Mouse (Mus musculus) kidney, embryonic 16.5 days (tissue): ENCODE results near the gene Hcfc2. TPM values are rescaled to one million over a fixed set of nuclear protein-coding genes. Genes with fewer than 3 reads are reported as not detected.
A peak's percentile ranks its signal among the peaks of the same experiment; 100 is the strongest.

Source experiments
- ATAC-seq: fragments of 200-750 bp; cut with Nextera tagmentation; 2 replicates; pipeline ENCODE4 v1.8.0; 2017; ENCODE audit warnings: moderate TSS enrichment; ENCODE audit not compliant: low FRiP score, low TSS enrichment
- H3K27ac ChIP-seq: fragments of 300-500 bp; sonication (generic); 2 replicates; pipeline ENCODE4 v1.5.1; 2014; ENCODE audit warnings: low read length
- H3K27me3 ChIP-seq: fragments of 300-500 bp; sonication (generic); 2 replicates; pipeline ENCODE4 v1.6.1; 2014; ENCODE audit warnings: low read length, control low read depth, mixed read lengths; ENCODE audit not compliant: insufficient read depth
- H3K36me3 ChIP-seq: fragments of 300-500 bp; sonication (generic); 2 replicates; pipeline ENCODE4 v1.6.1; 2014; ENCODE audit warnings: low read length, control low read depth, mixed read lengths; ENCODE audit not compliant: insufficient read depth
- H3K4me1 ChIP-seq: fragments of 300-500 bp; sonication (generic); 2 replicates; pipeline ENCODE4 v1.6.1; 2014; ENCODE audit warnings: low read length, control low read depth, mixed read lengths; ENCODE audit not compliant: insufficient read depth
- H3K4me2 ChIP-seq: fragments of 300-500 bp; sonication (generic); replicated peaks from 2 replicates; pipeline ENCODE4 v1.6.1; 2014; ENCODE audit warnings: low read depth, low read length
- H3K4me3 ChIP-seq: fragments of 300-500 bp; sonication (generic); 2 replicates; pipeline ENCODE4 v1.5.1; 2014; ENCODE audit warnings: mild to moderate bottlenecking, low read length
- H3K9ac ChIP-seq: fragments of 300-500 bp; sonication (generic); replicated peaks from 2 replicates; pipeline ENCODE4 v1.6.1; 2014; ENCODE audit warnings: low read length
- H3K9me3 ChIP-seq: fragments of 300-500 bp; sonication (generic); 2 replicates; pipeline ENCODE4 v1.6.1; 2016; ENCODE audit warnings: low read length, control low read depth
- WGBS: fragments of 180-500 bp; shearing (Covaris S2); extraction: QIAGEN DNeasy Blood & Tissue Kit; methylation state at CpG from one replicate; pipeline ENCODE4 v1.1.7; 2014; 5-methylcytosine and 5-hydroxymethylcytosine counted together
- polyA plus RNA-seq: library from polyadenylated mRNA; unstranded; fragments of >200 nt; fragmentation: Nextera tagmentation; extraction: Ambion mirVana; gene quantifications from 2 replicates; pipeline ENCODE4 v1.2.1, GENCODE M21; 2015

Hcfc2 gene
- polyA plus RNA-seq, 1 experiment from 2014 or later = 30.4 TPM

- peaks cover 75% of the 10 kb centered on the region for H3K36me3 ChIP-seq
- ATAC-seq = no peak
- H3K4me1 ChIP-seq = no peaks in the 10 kb centered on the region
These were observed 54.8 kb downstream of the Hcfc2 start for GRCm38 (mm10) chr10:82750778-82751177.

GRCm38 (mm10) chr10:82752921-82753320 is 57.0 kb downstream of the Hcfc2 start:
- H3K4me2 ChIP-seq = no peak overlapping the region
- H3K9me3 ChIP-seq = no peaks in the 10 kb centered on the region
- WGBS = 90% methylated on average over 3 of the region's 3 CpGs
- no peak overlapping the region for H3K4me3 ChIP-seq
- no peaks in the 10 kb centered on the region for H3K27me3 ChIP-seq
- H3K9ac ChIP-seq = no peak overlapping the region
- ATAC-seq = no peak
- H3K4me1 ChIP-seq = no peaks in the 10 kb centered on the region
- H3K36me3 ChIP-seq = peaks cover 85% of the 10 kb centered on the region
- H3K27ac ChIP-seq = no peak overlapping the region

More at GRCm38 (mm10) chr10:82750778-82751177, 54.8 kb downstream of the Hcfc2 start:
- WGBS = 90% methylated on average over 6 of the region's 6 CpGs
- Histone ChIP-seq H3K4me2 (no peak overlapping the region), H3K27ac (no peak overlapping the region), H3K27me3 (no peaks in the 10 kb centered on the region), H3K9me3 (no peaks in the 10 kb centered on the region), H3K4me3 (no peak overlapping the region), H3K9ac (no peak overlapping the region)

- no peaks in the 10 kb centered on the region for H3K9me3 ChIP-seq
- 100% methylated on average over 1 of the region's 1 CpGs for WGBS
- no peaks in the 10 kb centered on the region for H3K27me3 ChIP-seq
- no peaks in the 10 kb centered on the region for H3K4me1 ChIP-seq
- H3K36me3 ChIP-seq = peaks cover 89% of the 10 kb centered on the region
- H3K9ac ChIP-seq = no peak overlapping the region
- ATAC-seq = no peak
- H3K27ac ChIP-seq = no peak overlapping the region
- no peak overlapping the region for H3K4me3 ChIP-seq
- H3K4me2 ChIP-seq = no peak overlapping the region
These were observed 58.7 kb downstream of the Hcfc2 start for GRCm38 (mm10) chr10:82754642-82755041.

- no peaks in the 10 kb centered on the region for H3K9me3 ChIP-seq
- peaks cover 93% of the 10 kb centered on the region for H3K36me3 ChIP-seq
- no peak overlapping the region for H3K4me3 ChIP-seq
- 97% methylated on average over 11 of the region's 11 CpGs for WGBS
- H3K4me1 ChIP-seq = peaks cover 5% of the 10 kb centered on the region; the same call in 1 of the 2 replicates
- no peaks in the 10 kb centered on the region for H3K27me3 ChIP-seq
- no peak overlapping the region for H3K27ac ChIP-seq
- H3K4me2 ChIP-seq = no peak overlapping the region
- no peak overlapping the region for H3K9ac ChIP-seq
- no peak for ATAC-seq
These were observed 59.4 kb downstream of the Hcfc2 start for GRCm38 (mm10) chr10:82755213-82755890.

- 89% methylated on average over 9 of the region's 9 CpGs for WGBS
- H3K27me3 ChIP-seq = no peaks in the 10 kb centered on the region
- ATAC-seq = no peak
- H3K4me2 ChIP-seq = no peak overlapping the region
- H3K9ac ChIP-seq = no peak overlapping the region
- H3K4me3 ChIP-seq = no peak overlapping the region
- H3K9me3 ChIP-seq = no peaks in the 10 kb centered on the region
- H3K36me3 ChIP-seq = peaks cover 92% of the 10 kb centered on the region
- peaks cover 16% of the 10 kb centered on the region for H3K4me1 ChIP-seq
- H3K27ac ChIP-seq = no peak overlapping the region
These were observed 60.5 kb downstream of the Hcfc2 start for GRCm38 (mm10) chr10:82756466-82756865.

GRCm38 (mm10) chr10:82757341-82757740 is 61.4 kb downstream of the Hcfc2 start:
- peaks cover 84% of the 10 kb centered on the region for H3K36me3 ChIP-seq
- WGBS = 58% methylated on average over 9 of the region's 9 CpGs
- H3K9me3 ChIP-seq = no peaks in the 10 kb centered on the region
- no peak for ATAC-seq
- H3K4me2 ChIP-seq = no peak overlapping the region
- H3K27ac ChIP-seq = no peak overlapping the region
- peaks cover 21% of the 10 kb centered on the region for H3K4me1 ChIP-seq
- H3K27me3 ChIP-seq = no peaks in the 10 kb centered on the region
- H3K4me3 ChIP-seq = no peak overlapping the region
- no peak overlapping the region for H3K9ac ChIP-seq

GRCm38 (mm10) chr10:82758368-82758767 is 62.4 kb downstream of the Hcfc2 start:
- Histone ChIP-seq H3K4me1 (peaks cover 26% of the 10 kb centered on the region), H3K9me3 (no peaks in the 10 kb centered on the region), H3K4me3 (no peak overlapping the region), H3K27ac (no peak overlapping the region), H3K4me2 (no peak overlapping the region), H3K27me3 (no peaks in the 10 kb centered on the region), H3K9ac (no peak overlapping the region), H3K36me3 (peaks cover 74% of the 10 kb centered on the region)
- ATAC-seq = no peak
- 79% methylated on average over 6 of the region's 6 CpGs for WGBS

- ATAC-seq = no peak
- H3K9me3 ChIP-seq = no peaks in the 10 kb centered on the region
- peaks cover 70% of the 10 kb centered on the region for H3K36me3 ChIP-seq
- H3K27ac ChIP-seq = no peak overlapping the region
- no peak overlapping the region for H3K4me3 ChIP-seq
- 97% methylated on average over 3 of the region's 3 CpGs for WGBS
- no peak overlapping the region for H3K4me2 ChIP-seq
- peaks cover 26% of the 10 kb centered on the region for H3K4me1 ChIP-seq
- no peaks in the 10 kb centered on the region for H3K27me3 ChIP-seq
- H3K9ac ChIP-seq = no peak overlapping the region
These were observed 62.9 kb downstream of the Hcfc2 start for GRCm38 (mm10) chr10:82758878-82759277.

GRCm38 (mm10) chr10:82759706-82760105 is 63.7 kb downstream of the Hcfc2 start:
- H3K4me3 ChIP-seq = no peak overlapping the region
- no peaks in the 10 kb centered on the region for H3K9me3 ChIP-seq
- no peak overlapping the region for H3K9ac ChIP-seq
- peaks cover 30% of the 10 kb centered on the region for H3K4me1 ChIP-seq
- no peak for ATAC-seq
- H3K4me2 ChIP-seq = no peak overlapping the region
- H3K27me3 ChIP-seq = no peaks in the 10 kb centered on the region
- peaks cover 63% of the 10 kb centered on the region for H3K36me3 ChIP-seq
- 88% methylated on average over 5 of the region's 5 CpGs for WGBS
- no peak overlapping the region for H3K27ac ChIP-seq

- peaks cover 50% of the 10 kb centered on the region for H3K36me3 ChIP-seq
- H3K27ac ChIP-seq = no peak overlapping the region
- H3K9ac ChIP-seq = 0 out of 2 replicates have a peak overlapping the region, but pooled peaks have one; percentile 29
- H3K27me3 ChIP-seq = no peaks in the 10 kb centered on the region
- WGBS = 75% methylated on average over 9 of the region's 9 CpGs
- no peak for ATAC-seq
- 0 out of 2 replicates have a peak overlapping the region, but pooled peaks have one; percentile 3 for H3K4me2 ChIP-seq
- H3K4me3 ChIP-seq = no peak overlapping the region
- no peaks in the 10 kb centered on the region for H3K9me3 ChIP-seq
- H3K4me1 ChIP-seq = peaks cover 30% of the 10 kb centered on the region
These were observed 65.3 kb downstream of the Hcfc2 start for GRCm38 (mm10) chr10:82761037-82761811.
